In genomic region chr3:55152673-55153334, GRCm38 (mm10) we compare ENCODE assay signal across 9 mouse cellular contexts. TPM values are rescaled to one million over a fixed set of nuclear protein-coding genes. Genes with fewer than 3 reads are reported as not detected.
A peak's percentile ranks its signal among the peaks of the same experiment; 100 is the strongest.
DNase-seq lines count a peak whose midpoint lies in the region; ATAC-seq lines count a peak whose summit lies in the region.
"Had no signal": no experiment of that assay in that cellular context is flagged by ENCODE, and none has a peak within 500 bp of the region (broad histone marks: within the 10 kb centered on the region; RNA-seq: fewer than 3 reads in every experiment).

No protein-coding gene starts in this region.

- peak; percentile 53 for DNase-seq in heart, adult 11 months
- no peak for DNase-seq in heart, embryonic 10.5 days (ENCODE audit: low spot score)
- peak; percentile 41 for DNase-seq in telencephalon, adult 2 months (ENCODE audit: low read depth, low spot score)
- DNase-seq in gastrocnemius, adult 18-20 months (ENCODE audit: low spot score), result no peak
- no peak for DNase-seq in layer of hippocampus, adult 9-11 months

- H3K27me3 ChIP-seq in heart, embryonic 10.5 days (ENCODE audit: insufficient read depth, poor library complexity, severe bottlenecking), result no peaks in the 10 kb centered on the region
- H3K27me3 ChIP-seq in midbrain, embryonic 13.5 days, result no peaks in the 10 kb centered on the region
- H3K27me3 ChIP-seq in midbrain, embryonic 15.5 days (replicated peaks), result no peaks in the 10 kb centered on the region
- H3K27me3 ChIP-seq: limb, embryonic 13.5 days had no signal

- ATAC-seq in midbrain, embryonic 13.5 days, result 0 out of 2 replicates have a peak, but pooled peaks have one; percentile 53
- no peak; the same call in 1 of the 2 replicates for ATAC-seq in midbrain, embryonic 15.5 days (replicated peaks)
- peak; percentile 61 for ATAC-seq in granulocyte monocyte progenitor cell, adult 5-6 weeks (replicated peaks; ENCODE audit: poor library complexity, severe bottlenecking)

- H3K27ac ChIP-seq in heart, embryonic 10.5 days, result no peak overlapping the region
- no peak overlapping the region for H3K27ac ChIP-seq in midbrain, embryonic 13.5 days
- no peak overlapping the region for H3K27ac ChIP-seq in midbrain, embryonic 15.5 days
- H3K27ac ChIP-seq: limb, embryonic 13.5 days had no signal

- H3K36me3 ChIP-seq in heart, embryonic 10.5 days, result no peaks in the 10 kb centered on the region
- H3K36me3 ChIP-seq in midbrain, embryonic 13.5 days, result no peaks in the 10 kb centered on the region
- no peaks in the 10 kb centered on the region for H3K36me3 ChIP-seq in midbrain, embryonic 15.5 days (replicated peaks)
- H3K36me3 ChIP-seq: limb, embryonic 13.5 days had no signal

- H3K4me2 ChIP-seq in midbrain, embryonic 13.5 days (replicated peaks), result no peak overlapping the region
- H3K4me2 ChIP-seq in midbrain, embryonic 15.5 days, result no peak overlapping the region
- H3K4me2 ChIP-seq: limb, embryonic 13.5 days had no signal

- H3K9ac ChIP-seq in midbrain, embryonic 13.5 days (replicated peaks), result no peak overlapping the region
- H3K9ac ChIP-seq in midbrain, embryonic 15.5 days, result no peak overlapping the region
- H3K9ac ChIP-seq: limb, embryonic 13.5 days had no signal

- 0 out of 2 replicates have a peak, but pooled peaks cover 5% of the 10 kb centered on the region for H3K4me1 ChIP-seq in heart, embryonic 10.5 days
- peaks cover 15% of the 10 kb centered on the region for H3K4me1 ChIP-seq in midbrain, embryonic 13.5 days (replicated peaks)
- no peaks in the 10 kb centered on the region for H3K4me1 ChIP-seq in midbrain, embryonic 15.5 days

- no peaks in the 10 kb centered on the region for H3K9me3 ChIP-seq in heart, embryonic 10.5 days
- no peaks in the 10 kb centered on the region for H3K9me3 ChIP-seq in midbrain, embryonic 13.5 days
- H3K9me3 ChIP-seq in midbrain, embryonic 15.5 days, result no peaks in the 10 kb centered on the region
- H3K9me3 ChIP-seq: limb, embryonic 13.5 days had no signal

- 65% methylated on average over 6 of the region's 6 CpGs for WGBS in heart, embryonic 10.5 days
- 66% methylated on average over 6 of the region's 6 CpGs for WGBS in midbrain, embryonic 13.5 days
- 66% methylated on average over 6 of the region's 6 CpGs for WGBS in midbrain, embryonic 15.5 days

- H3K4me3 ChIP-seq in heart, embryonic 10.5 days, result no peak overlapping the region
- no peak overlapping the region for H3K4me3 ChIP-seq in midbrain, embryonic 13.5 days (replicated peaks)
- H3K4me3 ChIP-seq in midbrain, embryonic 15.5 days, result no peak overlapping the region
- H3K4me3 ChIP-seq: limb, embryonic 13.5 days had no signal

RNA-seq across cellular contexts. Expression of gene Ccdc169, which starts 15.7 kb away (rescaled TPM):
- 0.14 TPM in 1 of 2 replicates, not detected in the other for polyA plus RNA-seq in heart, embryonic 10.5 days (2016; fragmentation: Nextera tagmentation; extraction: Ambion mirVana)
- 0.05 TPM in 1 of 2 replicates, not detected in the other for polyA plus RNA-seq in midbrain, embryonic 13.5 days (2015; fragmentation: Nextera tagmentation; extraction: Ambion mirVana)
- 0.05 and 0.08 TPM in 2 replicates for polyA plus RNA-seq in midbrain, embryonic 15.5 days (2015; fragmentation: Nextera tagmentation; extraction: Ambion mirVana)
- total RNA-seq in granulocyte monocyte progenitor cell, adult 5-6 weeks (2014; fragmentation: Nextera tagmentation), result 0.21 TPM in 1 of 2 replicates, not detected in the other
- total RNA-seq in granulocyte monocyte progenitor cell, adult 5-6 weeks (2017), result 0.41 TPM in 1 of 2 replicates, not detected in the other
- total RNA-seq in gastrocnemius, adult 18-20 months (2021), result not detected

RNA-seq across cellular contexts. Expression of gene Sohlh2, which starts 29.0 kb away (rescaled TPM):
- 0.18 TPM in 1 of 2 replicates, not detected in the other for polyA plus RNA-seq in heart, embryonic 10.5 days (2016; fragmentation: Nextera tagmentation; extraction: Ambion mirVana)
- polyA plus RNA-seq in midbrain, embryonic 13.5 days (2015; fragmentation: Nextera tagmentation; extraction: Ambion mirVana), result not detected in 2 replicates
- 0.06 TPM in 1 of 2 replicates, not detected in the other for polyA plus RNA-seq in midbrain, embryonic 15.5 days (2015; fragmentation: Nextera tagmentation; extraction: Ambion mirVana)
- total RNA-seq in granulocyte monocyte progenitor cell, adult 5-6 weeks (2014; fragmentation: Nextera tagmentation), result not detected in 2 replicates
- not detected in 2 replicates for total RNA-seq in granulocyte monocyte progenitor cell, adult 5-6 weeks (2017)
- not detected for total RNA-seq in gastrocnemius, adult 18-20 months (2021)
- polyA plus RNA-seq: limb, embryonic 13.5 days had no signal

RNA-seq across cellular contexts. Expression of gene Spg20, which starts 40.9 kb away (rescaled TPM):
- 54.8 and 54.9 TPM in 2 replicates for polyA plus RNA-seq in heart, embryonic 10.5 days (2016; fragmentation: Nextera tagmentation; extraction: Ambion mirVana)
- polyA plus RNA-seq in midbrain, embryonic 13.5 days (2015; fragmentation: Nextera tagmentation; extraction: Ambion mirVana), result 19.2 and 20.6 TPM in 2 replicates
- polyA plus RNA-seq in midbrain, embryonic 15.5 days (2015; fragmentation: Nextera tagmentation; extraction: Ambion mirVana), result 15.7 and 15.8 TPM in 2 replicates
- 9.5 and 14.7 TPM in 2 replicates for total RNA-seq in granulocyte monocyte progenitor cell, adult 5-6 weeks (2014; fragmentation: Nextera tagmentation)
- 19.6 and 26.0 TPM in 2 replicates for total RNA-seq in granulocyte monocyte progenitor cell, adult 5-6 weeks (2017)
- 10 to 100 TPM; 32.6 to 36.9 TPM for total RNA-seq in gastrocnemius, adult 18-20 months (2021)

Comparison
In these comparisons a context has a peak if more than half of its experiments do, and no peak if none do; other contexts are left out.
1. DNase-seq: peak in heart, adult 11 months (single experiment) and telencephalon, adult 2 months (single experiment); none in heart, embryonic 10.5 days (single experiment), gastrocnemius, adult 18-20 months (single experiment) and layer of hippocampus, adult 9-11 months (single experiment).